Mouse (Mus musculus) fat pad, adult 2 months (tissue): ENCODE results near the gene Syce1.
A peak's percentile ranks its signal among the peaks of the same experiment; 100 is the strongest.

ENCODE experiments used
- DNase-seq: peaks from one replicate; pipeline ENCODE4 v3.0.0-alpha.2; 2011; ENCODE audit warnings: low read depth, low spot score; ENCODE audit errors: extremely low read depth

Syce1 gene

DNA sequence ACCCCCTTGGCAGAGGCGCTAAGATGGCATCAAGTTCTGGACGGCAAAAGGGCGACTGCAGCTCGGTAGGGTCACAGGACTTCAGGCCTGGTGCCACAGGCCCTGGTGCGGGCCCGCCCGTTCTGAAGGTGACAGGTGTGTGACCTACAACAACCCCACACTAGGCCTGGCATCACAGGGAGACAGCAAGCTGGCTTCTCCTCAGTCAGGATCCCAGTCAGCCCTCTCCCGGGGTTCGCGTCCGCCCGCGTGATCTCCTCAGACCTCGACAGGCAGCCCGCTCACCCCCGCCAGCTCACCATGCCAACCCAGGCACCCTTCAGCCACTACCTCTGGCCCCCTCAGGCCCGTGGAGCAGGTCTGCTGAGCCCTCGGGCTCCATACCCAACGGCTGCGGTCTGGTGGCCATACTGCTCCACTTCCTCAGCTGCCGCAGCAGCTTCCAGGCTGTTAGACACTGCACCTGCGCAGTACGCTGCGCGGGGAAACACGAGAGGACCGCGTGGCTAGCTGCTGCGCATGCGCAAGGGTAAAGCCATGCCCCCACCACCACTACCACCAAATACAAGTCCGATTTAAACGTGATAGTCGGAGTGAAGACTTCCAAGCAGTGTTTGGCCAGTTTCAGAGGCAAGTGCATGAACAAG is at the start of gene Syce1:
Gene Syce1, minus strand, starts transcription at position 447 of the 647 bp plus-strand sequence.
- DNase-seq = no peak

- DNase-seq = no peak
Observed at GRCm38 (mm10) chr7:140836243-140837115, 48.8 kb upstream of the Syce1 start.

GRCm38 (mm10) chr7:140835758-140836087 is 48.1 kb upstream of the Syce1 start:
- no peak for DNase-seq

GRCm38 (mm10) chr7:140834968-140835757 is 47.5 kb upstream of the Syce1 start, which contains the start of gene Urah:
Urah (plus strand) TSS chr7:140835018.
- DNase-seq = peak; percentile 90

DNA sequence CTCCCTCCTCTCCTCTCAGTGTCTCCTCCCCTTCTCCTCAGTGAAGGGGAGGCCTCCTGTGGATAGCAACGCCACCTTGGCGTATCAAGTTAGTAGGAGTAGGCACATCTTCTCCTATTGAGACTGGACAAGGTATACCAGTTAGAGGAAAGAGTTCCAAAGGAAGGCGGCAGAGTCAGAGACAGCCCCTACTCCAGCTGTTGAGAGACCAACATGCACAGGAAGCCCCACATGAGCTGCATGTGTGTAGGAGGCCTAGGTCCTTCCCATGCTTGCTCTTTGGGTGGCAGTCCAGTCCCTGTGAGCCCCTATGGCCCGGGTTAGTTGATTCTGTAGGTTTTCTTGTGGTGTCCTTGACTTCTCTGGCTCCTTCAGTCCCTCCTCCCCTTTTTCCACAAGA is 45.7 kb upstream of the Syce1 start:
- no peak for DNase-seq

DNA sequence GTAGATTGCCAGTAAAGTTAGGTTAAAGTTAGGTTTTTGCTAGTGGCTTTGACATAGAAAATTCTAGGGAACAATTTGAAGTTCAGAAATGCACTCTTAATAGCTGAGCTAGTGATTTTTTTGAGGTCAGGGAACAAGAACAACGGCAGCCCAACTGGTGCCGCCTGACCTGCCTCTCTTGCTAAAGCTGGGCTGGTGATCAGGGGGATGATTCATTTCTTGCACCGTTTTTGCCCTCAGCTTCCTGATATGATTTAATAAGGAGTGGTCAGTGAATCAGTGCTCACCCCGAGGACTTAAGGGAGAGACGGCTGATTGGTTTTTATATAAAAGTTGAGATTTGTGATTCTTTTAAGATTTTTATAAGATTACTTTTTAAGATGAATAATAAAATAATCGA is 43.8 kb upstream of the Syce1 start:
- no peak for DNase-seq

- DNase-seq = no peak
Observed at GRCm38 (mm10) chr7:140828171-140828881, 40.7 kb upstream of the Syce1 start.

- DNase-seq = no peak
Observed at GRCm38 (mm10) chr7:140822731-140823130, 35.1 kb upstream of the Syce1 start.

GRCm38 (mm10) chr7:140821653-140822329 is 34.1 kb upstream of the Syce1 start, which contains the start of gene Zfp941:
Zfp941 (minus strand) TSS chr7:140822178.
- no peak for DNase-seq

- DNase-seq = no peak
Observed at GRCm38 (mm10) chr7:140821305-140821652, 33.6 kb upstream of the Syce1 start.

DNA sequence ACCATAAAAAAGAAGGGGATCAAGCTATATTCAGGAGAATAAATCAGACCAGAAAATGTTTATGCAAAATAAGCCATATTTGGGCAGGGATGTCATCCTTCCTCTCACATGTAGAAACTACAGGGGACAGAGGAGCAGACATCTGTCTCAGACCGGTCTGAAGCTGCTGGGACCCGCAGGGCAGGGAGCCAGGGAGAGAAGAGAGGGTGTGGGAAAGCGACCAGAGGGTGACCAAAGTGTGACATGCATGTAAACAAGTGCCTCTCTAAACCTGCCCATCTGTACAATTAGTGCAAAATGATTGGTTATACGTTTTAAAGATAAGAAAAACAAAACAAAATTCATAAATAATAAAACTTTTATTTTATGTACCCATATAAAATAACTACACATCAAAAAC is 32.5 kb upstream of the Syce1 start:
- no peak for DNase-seq

GRCm38 (mm10) chr7:140812850-140813249 is 25.2 kb upstream of the Syce1 start:
- no peak for DNase-seq

DNA sequence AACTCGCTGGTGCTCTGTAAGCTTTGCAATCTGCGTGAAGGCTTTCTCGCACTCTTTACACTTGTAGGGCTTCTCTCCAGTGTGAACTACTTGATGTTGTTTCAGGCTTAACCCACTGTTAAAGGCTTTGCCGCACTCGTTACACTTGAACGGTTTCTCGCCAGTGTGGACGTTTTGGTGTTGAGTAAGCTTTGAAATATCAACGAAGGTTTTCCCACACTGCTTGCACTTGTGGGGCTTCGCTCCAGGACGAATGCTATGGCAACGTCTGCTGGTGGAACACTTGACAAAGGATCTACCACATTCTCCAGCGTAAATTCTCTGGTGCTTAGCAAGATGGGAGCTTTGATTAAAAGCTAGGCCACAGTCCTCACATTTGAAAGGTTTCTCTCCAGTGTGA is 24.1 kb upstream of the Syce1 start:
- no peak for DNase-seq

DNA sequence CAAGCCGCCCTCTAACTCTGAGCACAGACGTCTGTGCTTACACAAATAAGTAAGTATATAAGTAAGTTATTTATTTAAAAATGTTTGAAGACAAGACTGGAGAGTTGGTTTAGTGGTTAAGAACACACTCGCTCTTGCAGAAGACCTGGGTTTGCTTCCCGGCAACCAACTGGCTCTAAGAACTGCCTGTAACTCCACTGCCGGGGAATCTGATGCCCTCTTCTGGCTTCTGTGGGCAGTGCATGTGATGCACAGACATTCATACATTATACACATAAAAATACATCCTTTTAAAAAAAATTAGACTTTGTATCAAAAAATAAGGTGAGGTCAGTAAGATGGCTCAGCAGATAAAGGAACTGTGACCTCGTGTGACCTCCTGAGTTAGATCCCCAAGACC is 22.8 kb upstream of the Syce1 start:
- DNase-seq = no peak

DNA sequence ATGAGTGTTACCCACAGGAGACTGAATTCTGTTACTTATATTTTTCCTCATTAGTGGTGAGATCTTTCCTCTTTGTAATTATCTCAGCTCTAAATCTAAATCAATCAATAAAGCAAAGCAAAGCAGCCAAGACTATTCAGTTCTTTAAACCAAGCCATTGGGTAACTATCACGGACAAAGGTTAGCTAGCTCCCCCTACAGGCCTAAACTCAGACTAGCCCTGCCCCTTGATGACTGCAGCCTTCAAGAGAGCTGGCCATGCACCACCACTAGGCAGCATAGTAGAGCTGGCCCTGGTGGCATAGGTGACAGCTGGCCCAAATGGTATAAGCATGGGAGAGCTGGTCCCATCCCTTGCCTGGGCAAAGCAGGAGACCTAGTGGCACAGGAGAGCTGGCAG is 18.1 kb upstream of the Syce1 start:
- DNase-seq = no peak

DNA sequence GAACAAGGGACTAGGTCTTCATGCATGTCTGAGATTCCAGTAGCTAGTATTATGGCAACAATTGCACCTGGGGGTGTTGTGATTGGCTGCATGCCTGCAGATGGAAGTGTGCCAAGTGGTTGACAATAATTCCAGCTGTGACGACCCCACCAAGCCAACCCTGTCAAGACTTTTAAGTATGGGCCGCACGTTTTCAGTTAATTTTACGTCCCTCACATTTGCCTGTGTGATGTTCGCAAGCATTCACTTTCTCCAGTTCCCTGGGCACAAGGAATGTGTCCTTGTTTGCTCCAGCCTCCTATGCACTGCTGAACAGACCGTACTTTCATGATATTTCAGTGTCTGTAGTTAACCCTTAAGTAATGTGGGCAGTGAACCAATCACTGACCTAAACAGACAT is 15.0 kb upstream of the Syce1 start:
- DNase-seq = no peak

DNA sequence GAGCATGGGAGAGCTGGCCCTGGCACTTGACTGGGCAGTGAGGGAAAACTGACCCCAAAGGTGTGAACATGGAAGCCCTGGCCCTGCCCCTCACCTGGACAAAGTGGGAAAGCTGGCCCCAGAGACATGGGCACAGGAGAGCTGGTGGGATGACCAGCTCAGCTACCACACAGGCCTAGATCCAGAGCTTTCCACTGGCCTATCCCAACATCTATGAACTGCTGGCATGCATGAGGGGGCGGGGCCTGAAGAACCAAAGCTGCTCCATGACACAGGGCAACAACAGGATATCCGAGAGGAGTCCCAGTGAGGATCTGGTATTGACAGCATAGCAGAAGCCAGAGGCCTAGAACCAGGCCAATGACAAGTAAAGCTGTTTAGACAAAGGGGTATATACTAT is 10.6 kb upstream of the Syce1 start:
- DNase-seq = no peak

- no peak for DNase-seq
Observed at GRCm38 (mm10) chr7:140797619-140798018, 10.0 kb upstream of the Syce1 start.

- DNase-seq = no peak
Observed at GRCm38 (mm10) chr7:140793541-140793940, 5.9 kb upstream of the Syce1 start.

DNA sequence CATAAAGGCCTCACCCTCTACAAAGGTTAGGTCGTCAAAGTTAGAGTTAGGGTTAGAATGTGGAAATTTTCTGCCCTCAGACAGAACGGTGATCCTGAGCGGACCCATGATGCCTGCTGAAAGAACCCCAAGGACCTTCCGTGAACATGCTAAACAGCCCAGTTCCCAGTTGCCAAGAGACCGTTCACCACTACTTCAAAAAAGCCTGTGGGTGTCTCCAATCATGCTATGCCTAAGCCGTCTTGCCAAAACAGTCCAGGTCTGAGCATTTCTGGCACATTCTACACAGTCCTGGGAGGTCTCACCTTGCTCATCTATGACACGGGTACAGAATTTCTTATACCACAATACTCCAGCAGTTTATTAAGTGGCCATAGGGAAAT is 392 bp upstream of the Syce1 start:
- no peak for DNase-seq

GRCm38 (mm10) chr7:140780548-140780947 is 7.1 kb downstream of the Syce1 start:
- DNase-seq = no peak
